Mouse (Mus musculus) limb, embryonic 14.5 days (tissue): ENCODE results near the gene Tro. TPM values are rescaled to one million over a fixed set of nuclear protein-coding genes. Genes with fewer than 3 reads are reported as not detected.

Source experiments
- ATAC-seq: fragments of 200-750 bp; cut with Nextera tagmentation; 2 replicates; pipeline ENCODE4 v1.8.0; 2017; ENCODE audit warnings: low read depth, moderate number of reproducible peaks, moderate TSS enrichment; ENCODE audit not compliant: low FRiP score
- DNase-seq: peaks from one replicate; pipeline ENCODE4 v3.0.0-alpha.2; 2015; ENCODE audit warnings: low spot score
- H3K27ac ChIP-seq: fragments of 300-500 bp; sonication (generic); replicated peaks from 2 replicates; pipeline ENCODE4 v1.5.1; 2014; ENCODE audit warnings: low read depth, mild to moderate bottlenecking, low read length, moderate library complexity, mixed read lengths
- H3K27me3 ChIP-seq: fragments of 300-500 bp; sonication (generic); 2 replicates; pipeline ENCODE4 v1.6.1; 2014; ENCODE audit warnings: low read length, mixed read lengths; ENCODE audit not compliant: control insufficient read depth, insufficient read depth
- H3K36me3 ChIP-seq: fragments of 300-500 bp; sonication (generic); 2 replicates; pipeline ENCODE4 v1.6.1; 2014; ENCODE audit warnings: mild to moderate bottlenecking, low read length, moderate library complexity, mixed read lengths; ENCODE audit not compliant: control insufficient read depth, insufficient read depth
- H3K4me1 ChIP-seq: fragments of 300-500 bp; sonication (generic); 2 replicates; pipeline ENCODE4 v1.6.1; 2014; ENCODE audit warnings: antibody characterized with exemption, low read length, mixed read lengths; ENCODE audit not compliant: control insufficient read depth, insufficient read depth
- H3K4me2 ChIP-seq: fragments of 300-500 bp; sonication (generic); replicated peaks from 2 replicates; pipeline ENCODE4 v1.6.1; 2014; ENCODE audit warnings: low read depth, mild to moderate bottlenecking, low read length, moderate library complexity; ENCODE audit not compliant: severe bottlenecking
- H3K4me3 ChIP-seq: fragments of 300-500 bp; sonication (generic); replicated peaks from 2 replicates; pipeline ENCODE4 v1.5.1; 2014; ENCODE audit warnings: low read length
- H3K9ac ChIP-seq: fragments of 300-500 bp; sonication (generic); 2 replicates; pipeline ENCODE4 v1.6.1; 2014; ENCODE audit warnings: mild to moderate bottlenecking, low read depth, low read length, moderate library complexity; ENCODE audit not compliant: severe bottlenecking
- H3K9me3 ChIP-seq: fragments of 300-500 bp; sonication (generic); 2 replicates; pipeline ENCODE4 v1.6.1; 2016; ENCODE audit warnings: low read length; ENCODE audit not compliant: control insufficient read depth
- POLR2A ChIP-seq: fragments of 200-500 bp; IDR thresholded peaks from 2 replicates; pipeline ENCODE4 v1.8.0; 2012; ENCODE audit warnings: inconsistent platforms, mild to moderate bottlenecking, moderate library complexity, borderline replicate concordance; ENCODE audit not compliant: insufficient read depth, insufficient read length; ENCODE audit errors: extremely low read depth
- WGBS: fragments of 180-500 bp; shearing (Covaris S2); extraction: QIAGEN DNeasy Blood & Tissue Kit; methylation state at CpG from one replicate; pipeline ENCODE4 v1.1.7; 2014; 5-methylcytosine and 5-hydroxymethylcytosine counted together
- polyA plus RNA-seq, 2 experiments: library from polyadenylated mRNA; depleted of rRNA in 1 of 2; stranded (reverse) in 1 of 2; unstranded in 1 of 2; fragments of >200 nt; fragmentation: Nextera tagmentation in 1 of 2; extraction: Ambion mirVana in 1 of 2; gene quantifications; 2 replicates each; pipeline versions ENCODE4 v1.2.1 to v1.2.3; 2012 to 2014

The Tro gene
- polyA plus RNA-seq (2012; rRNA removed) (53.9 and 71.4 TPM in 2 replicates), polyA plus RNA-seq (2014; fragmentation: Nextera tagmentation; extraction: Ambion mirVana) (36.8 and 37.5 TPM in 2 replicates)

DNA sequence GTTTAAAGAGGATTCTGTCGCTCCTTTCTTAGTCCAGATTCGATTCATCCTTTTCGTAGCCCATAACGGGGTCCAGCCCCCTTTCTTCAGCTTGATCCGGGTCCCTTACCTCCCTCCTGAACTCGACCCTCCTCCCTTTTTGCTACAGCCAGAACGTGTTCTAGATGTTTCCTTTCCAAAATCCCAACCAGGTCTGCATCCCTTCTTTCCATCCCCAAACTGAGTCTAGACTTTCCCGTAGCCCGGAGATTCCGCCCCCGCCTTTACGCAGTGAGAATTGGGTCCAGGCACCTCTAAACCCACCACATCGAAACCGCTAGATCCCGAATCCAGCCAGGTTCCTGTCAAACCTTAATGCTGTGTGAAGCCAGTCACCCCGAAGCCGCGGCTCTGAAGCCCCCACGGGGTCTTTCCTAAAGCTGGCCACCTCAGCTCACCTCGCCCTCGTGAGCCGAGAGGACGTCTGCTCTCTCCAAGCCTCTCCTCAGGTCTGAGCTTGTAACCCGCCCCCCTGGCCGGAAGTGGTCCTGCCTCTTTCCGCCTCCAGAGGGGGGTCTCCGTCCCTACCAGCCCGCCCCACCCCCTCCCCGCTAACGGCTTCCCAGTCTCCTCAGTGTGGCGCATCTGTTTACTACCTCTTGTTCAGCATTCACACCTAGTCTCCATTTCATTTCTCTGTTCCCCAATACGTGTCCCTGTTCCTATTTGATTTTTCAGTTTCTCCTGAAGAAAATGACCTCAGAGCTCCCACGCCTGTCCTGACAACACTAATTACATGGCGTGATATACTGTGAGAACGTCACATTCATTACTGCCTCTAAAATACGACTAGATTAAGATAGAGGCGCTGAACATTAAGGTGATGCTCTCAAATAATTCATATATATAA is at the start of gene Tro:
Gene Tro, minus strand, starts transcription at position 676 of the 889 bp plus-strand sequence.
- peak; percentile 93 for ATAC-seq
- Histone ChIP-seq H3K27ac (no peak within 1 kb of the TSS), H3K4me1 (no peaks in the 10 kb centered on the region)

DNA sequence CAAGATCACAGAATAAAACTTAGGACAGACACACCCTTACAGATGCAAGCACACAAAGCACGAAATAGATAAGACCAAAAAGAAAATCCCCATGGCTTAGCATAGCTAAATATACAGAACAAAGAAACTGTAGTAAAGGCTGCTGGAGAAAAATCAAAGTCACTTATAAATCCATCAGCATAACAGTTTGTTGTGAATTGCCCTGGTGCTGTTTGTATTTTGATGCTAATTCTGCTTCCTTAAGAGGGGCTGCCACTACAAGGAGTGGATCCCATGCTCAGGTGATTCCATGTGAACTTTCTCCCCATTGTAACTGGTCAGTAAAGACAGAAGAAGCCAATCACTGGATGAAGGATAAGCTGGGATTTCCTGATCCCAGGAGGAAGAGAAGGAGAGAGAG is 20.1 kb upstream of the Tro start:
- Histone ChIP-seq H3K4me3 (no peak overlapping the region), H3K27ac (no peak overlapping the region), H3K36me3 (no peaks in the 10 kb centered on the region), H3K9me3 (no peaks in the 10 kb centered on the region), H3K27me3 (no peaks in the 10 kb centered on the region), H3K4me2 (no peak overlapping the region), H3K9ac (no peak overlapping the region), H3K4me1 (no peaks in the 10 kb centered on the region)
- DNase-seq = no peak
- ATAC-seq = no peak
- no peak for TF ChIP-seq POLR2A
- WGBS = 38% methylated on average over 1 of the region's 1 CpGs

More for the DNA sequence above, at the start of gene Tro:
- Histone ChIP-seq H3K9ac (peak within 1 kb of the TSS; percentile 44), H3K4me2 (peak within 1 kb of the TSS; percentile 41), H3K27me3 (no peaks in the 10 kb centered on the region), H3K4me3 (peak within 1 kb of the TSS; percentile 47), H3K9me3 (no peaks in the 10 kb centered on the region), H3K36me3 (peaks cover 11% of the 10 kb centered on the region; the same call in 1 of the 2 replicates)
- WGBS = 27% methylated on average over 36 of the region's 37 CpGs
- TF ChIP-seq POLR2A = 0 out of 2 replicates have a peak, but pooled peaks have one; percentile 24
- peak; percentile 80 for DNase-seq

DNA sequence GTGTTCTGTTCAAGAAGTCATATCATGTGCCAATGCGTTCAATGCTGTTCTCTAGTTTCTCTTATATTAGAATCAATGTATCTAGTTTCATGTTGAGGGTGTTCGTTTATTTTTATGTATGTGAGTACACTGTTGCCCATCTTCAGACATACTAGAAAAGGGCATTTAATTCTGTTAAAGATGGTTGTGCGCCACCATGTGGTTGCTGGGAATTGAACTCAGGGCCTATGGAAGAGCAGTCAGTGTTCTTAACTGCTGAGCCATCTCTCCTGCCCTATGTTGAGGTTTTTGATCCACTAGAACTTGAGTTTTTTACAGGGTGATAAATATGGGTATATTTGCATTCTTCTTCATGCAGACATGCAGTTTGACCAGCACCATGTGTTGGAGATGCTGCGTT is 5.4 kb upstream of the Tro start:
- no peaks in the 10 kb centered on the region for H3K4me1 ChIP-seq
- no peaks in the 10 kb centered on the region for H3K9me3 ChIP-seq
- H3K27ac ChIP-seq = no peak overlapping the region
- ATAC-seq (no peak), DNase-seq (no peak)
- no peak overlapping the region for H3K4me2 ChIP-seq
- H3K27me3 ChIP-seq = no peaks in the 10 kb centered on the region
- H3K4me3 ChIP-seq = no peak overlapping the region
- H3K9ac ChIP-seq = no peak overlapping the region
- no peaks in the 10 kb centered on the region for H3K36me3 ChIP-seq
- 27% methylated on average over 4 of the region's 4 CpGs for WGBS
- no peak for TF ChIP-seq POLR2A

DNA sequence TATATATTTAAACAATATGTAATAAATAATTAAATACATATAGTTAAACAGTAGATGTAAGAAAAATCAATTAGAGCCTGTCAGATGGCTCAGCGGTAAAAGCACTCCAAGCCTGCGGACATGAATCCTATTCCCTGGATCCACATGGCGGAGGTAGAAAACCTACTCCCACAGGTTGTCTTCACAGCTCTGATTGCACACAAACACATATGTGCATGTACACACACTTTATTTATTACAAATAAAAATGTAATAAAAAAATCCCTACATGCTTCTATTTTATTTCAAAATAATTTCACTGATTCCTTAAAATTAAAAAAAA is 375 bp upstream of the Tro start:
- Histone ChIP-seq H3K4me3 (peak overlapping the region; percentile 47), H3K36me3 (peaks cover 5% of the 10 kb centered on the region; the same call in 1 of the 2 replicates), H3K4me1 (no peaks in the 10 kb centered on the region), H3K9ac (no peak overlapping the region), H3K4me2 (peak overlapping the region; percentile 41), H3K27me3 (no peaks in the 10 kb centered on the region), H3K9me3 (no peaks in the 10 kb centered on the region), H3K27ac (no peak overlapping the region)
- TF ChIP-seq POLR2A = no peak
- DNase-seq (no peak), ATAC-seq (no peak)
- WGBS = 47% methylated on average over 3 of the region's 3 CpGs

DNA sequence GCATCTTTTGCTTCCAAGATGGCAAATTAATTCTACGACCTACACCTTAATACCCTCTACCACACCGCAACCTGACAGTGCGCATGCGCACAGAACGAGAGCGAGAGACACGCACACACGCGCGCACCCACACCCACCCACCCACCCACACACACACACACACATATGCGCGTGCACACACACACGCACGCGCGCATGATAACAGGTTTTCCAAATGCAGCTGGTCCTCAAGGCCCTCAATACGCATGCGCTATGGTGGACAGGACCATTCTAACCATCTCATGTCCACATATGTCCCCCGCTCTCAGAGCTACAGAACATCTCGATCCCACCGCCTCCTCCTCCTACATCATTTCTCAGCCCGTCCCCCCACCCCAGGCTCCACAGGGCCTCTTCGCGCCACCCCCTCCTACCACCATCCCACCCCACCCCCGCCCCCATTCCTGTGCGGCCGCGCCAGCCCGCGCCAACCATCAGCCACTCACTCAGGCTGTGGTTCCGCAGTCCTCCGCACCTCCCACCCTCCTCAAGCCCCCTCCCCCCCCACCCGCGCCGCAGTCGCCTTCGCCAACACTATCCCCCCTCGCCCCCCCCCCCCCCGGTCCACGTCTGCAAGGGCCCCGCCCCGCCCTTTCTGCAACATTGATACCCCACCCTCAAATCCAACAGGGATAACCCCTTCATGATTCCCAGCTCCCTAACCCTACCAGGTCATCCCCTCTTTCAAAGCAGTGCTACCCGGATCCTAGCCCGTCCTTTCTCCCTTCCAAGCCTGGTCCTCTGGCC is 1.1 kb downstream of the Tro start:
- 56% methylated on average over 25 of the region's 44 CpGs for WGBS
- H3K4me3 ChIP-seq = peak overlapping the region; percentile 47
- H3K27ac ChIP-seq = no peak overlapping the region
- H3K9ac ChIP-seq = peak overlapping the region; percentile 44
- H3K27me3 ChIP-seq = no peaks in the 10 kb centered on the region
- H3K4me2 ChIP-seq = peak overlapping the region; percentile 41
- DNase-seq (peak; percentile 17), ATAC-seq (peak; percentile 58)
- H3K9me3 ChIP-seq = no peaks in the 10 kb centered on the region
- no peaks in the 10 kb centered on the region for H3K4me1 ChIP-seq
- TF ChIP-seq POLR2A = no peak
- H3K36me3 ChIP-seq = peaks cover 18% of the 10 kb centered on the region; the same call in 1 of the 2 replicates
